Mouse (Mus musculus) cerebellum, postnatal 14 days (tissue): ENCODE data around the gene Trim13.
"Not testable (repeated sequence)": the region's sequence is repeated elsewhere in the genome, so short reads cannot be mapped to it uniquely, and the experiment has no call there.

Experiments used
- DNase-seq, 2 experiments: peaks; one replicate each; pipeline ENCODE4 v3.0.0; 2021; ENCODE audit warnings: mixed read lengths in 2 of 2

Trim13 gene

DNA sequence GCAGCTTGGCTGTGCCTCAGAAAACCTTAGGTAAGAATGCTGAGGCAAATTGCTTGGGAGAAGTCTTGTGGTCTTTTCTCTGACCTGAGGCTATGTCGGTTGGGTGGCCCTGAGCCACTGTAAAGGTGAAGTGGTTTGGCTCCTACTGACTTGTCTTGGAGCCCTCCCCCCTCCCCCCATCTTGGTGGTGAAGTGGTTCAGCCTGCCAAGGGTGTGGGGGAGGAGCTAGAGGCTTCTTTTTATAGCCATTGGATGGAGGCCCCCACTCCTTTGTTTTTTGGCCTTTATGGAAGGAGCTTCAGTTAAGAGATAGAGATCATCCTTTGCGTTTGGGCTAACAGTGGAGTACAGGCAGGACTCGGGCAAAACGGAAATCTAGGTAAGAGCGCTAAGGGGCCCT is at the start of gene Trim13:
Gene Trim13, plus strand, starts transcription at position 280 of the 400 bp plus-strand sequence.
- DNase-seq = peak in 1 of 2 experiments; percentile 11

DNA sequence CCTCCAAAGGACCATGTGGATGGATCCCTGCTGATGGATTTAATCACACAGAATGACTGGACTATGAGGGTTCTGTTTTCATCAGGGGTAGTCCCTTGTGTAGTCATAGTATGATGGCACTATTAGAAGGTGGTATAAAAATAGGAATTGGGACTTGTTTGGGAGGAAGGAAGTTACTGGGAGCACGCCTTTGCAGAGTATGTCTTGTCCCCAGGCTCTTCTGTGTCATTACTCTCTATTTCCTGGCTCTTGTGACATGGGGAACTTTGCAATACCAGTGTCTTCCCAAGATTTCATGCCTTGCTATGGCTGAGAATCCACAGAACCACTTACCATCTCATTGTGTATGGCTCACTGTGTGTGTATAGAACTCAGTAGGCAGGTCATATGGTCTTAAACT is 49.4 kb upstream of the Trim13 start:
- no peak for DNase-seq

DNA sequence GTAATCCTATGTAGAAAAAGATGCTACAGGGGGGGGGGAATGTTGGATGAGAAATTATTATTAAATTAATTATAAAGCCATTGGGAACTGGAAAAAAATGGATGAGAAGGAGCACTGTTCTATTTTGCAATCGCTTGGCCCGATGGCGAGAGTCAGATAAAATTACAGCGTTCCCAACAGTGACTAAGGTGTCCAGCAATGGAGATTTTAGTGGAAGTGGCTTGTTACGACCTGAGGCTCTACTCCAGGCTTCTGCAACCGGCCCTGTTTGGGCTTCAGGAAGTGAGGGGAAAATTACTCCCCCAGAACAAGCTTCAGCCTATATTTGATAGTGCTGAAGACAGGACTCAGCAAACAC is 42.1 kb upstream of the Trim13 start:
- no peak for DNase-seq

DNA sequence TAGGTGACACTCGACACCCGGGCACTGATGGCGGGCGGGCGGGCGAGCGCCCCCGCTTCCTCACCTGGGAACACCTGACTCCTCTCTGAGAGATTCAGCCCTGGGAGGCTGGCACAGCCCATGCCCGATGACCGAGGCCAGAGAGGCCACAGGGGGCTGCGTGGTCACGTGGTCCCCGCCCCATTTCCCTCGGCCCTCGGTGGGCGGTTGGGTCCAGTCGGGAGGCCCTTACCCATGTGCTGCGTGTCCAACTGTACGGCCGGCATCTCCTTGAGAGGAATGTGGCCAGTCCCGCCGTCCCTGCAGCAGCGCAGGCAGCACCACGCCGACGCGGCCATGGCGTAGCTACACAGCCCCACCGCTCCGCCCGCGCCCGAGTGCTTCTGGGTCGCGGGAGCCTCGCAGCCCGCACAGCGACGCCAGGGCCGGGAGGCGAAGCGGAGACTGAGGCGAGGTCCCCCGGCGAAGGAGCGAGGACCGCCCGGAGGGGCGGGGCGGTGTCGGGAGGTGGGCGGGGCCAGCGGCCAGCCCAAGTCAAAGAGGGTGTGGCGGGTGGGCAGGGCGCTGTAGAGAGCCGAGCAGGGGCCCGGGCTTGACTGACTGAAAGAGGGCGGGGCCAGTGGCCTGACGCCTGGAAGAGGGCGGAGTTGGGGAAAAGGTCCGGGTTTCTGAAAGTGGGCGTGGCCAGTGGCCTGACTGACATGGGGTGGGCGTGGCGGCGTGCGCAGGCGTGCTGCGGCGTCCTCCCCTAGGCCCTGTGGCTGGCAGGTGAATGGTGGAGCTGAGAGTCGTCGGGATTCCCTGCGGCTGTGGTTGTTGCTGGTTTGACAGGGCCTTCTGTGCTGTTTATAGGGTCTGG is 41.5 kb upstream of the Trim13 start, which contains the start of gene Spryd7:
Gene Spryd7, minus strand, starts transcription at position 598 of the 859 bp plus-strand sequence.
- peak; percentile 99 for DNase-seq

DNA sequence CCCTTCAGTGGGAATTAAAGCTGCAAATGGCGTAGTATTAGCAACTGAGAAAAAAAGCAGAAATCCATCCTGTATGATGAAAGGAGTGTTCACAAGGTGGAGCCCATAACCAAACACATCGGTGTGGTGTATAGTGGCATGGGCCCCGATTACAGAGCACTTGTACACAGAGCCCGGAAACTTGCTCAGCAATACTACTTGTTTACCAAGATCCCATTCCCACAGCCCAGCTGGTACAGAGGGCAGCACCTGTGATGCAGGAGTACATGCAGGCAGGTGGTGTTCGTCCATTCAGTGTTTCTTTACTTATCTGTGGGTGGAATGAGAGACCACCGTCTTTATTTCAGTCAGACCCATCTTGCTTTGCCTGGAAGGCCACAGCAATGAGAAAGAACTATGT is 39.1 kb upstream of the Trim13 start:
- DNase-seq = no peak

DNA sequence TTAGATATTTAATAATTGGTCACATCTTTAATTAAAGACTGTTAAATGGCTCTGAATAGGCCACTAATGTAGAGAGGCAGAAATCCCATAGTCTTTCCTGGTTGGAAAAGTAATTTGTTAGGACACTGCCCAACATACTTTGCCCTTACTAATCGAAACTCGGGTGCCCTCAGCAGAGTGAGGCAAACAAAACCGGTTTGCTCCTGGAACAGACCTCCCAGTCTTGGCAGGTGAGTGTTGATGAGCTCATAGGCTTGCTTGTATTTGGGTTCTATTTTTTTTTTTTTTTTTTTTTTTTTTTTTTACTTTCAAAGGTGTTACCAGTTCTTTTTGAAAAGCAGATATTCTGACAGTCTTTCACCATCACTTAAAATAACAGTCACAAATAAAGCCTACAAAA is 38.2 kb upstream of the Trim13 start:
- DNase-seq = no peak

DNA sequence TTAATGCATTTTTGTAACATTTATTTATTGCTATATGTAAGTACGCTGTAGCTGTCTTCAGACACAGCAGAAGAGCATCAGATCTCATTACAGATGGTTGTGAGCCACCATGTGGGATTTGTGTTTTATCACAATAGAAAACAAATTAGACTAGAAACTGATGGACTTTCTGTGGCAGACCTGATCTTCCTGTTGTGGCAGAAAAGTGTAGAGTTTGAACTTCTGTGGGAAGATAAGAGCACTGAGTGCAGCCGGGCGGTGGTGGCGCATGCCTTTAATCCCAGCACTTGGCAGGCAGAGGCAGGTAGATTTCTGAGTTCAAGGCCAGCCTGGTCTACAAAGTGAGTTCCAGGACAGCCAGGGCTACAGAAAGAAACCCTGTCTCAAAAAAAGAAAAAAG is 31.8 kb upstream of the Trim13 start:
- DNase-seq = not testable (repeated sequence)

DNA sequence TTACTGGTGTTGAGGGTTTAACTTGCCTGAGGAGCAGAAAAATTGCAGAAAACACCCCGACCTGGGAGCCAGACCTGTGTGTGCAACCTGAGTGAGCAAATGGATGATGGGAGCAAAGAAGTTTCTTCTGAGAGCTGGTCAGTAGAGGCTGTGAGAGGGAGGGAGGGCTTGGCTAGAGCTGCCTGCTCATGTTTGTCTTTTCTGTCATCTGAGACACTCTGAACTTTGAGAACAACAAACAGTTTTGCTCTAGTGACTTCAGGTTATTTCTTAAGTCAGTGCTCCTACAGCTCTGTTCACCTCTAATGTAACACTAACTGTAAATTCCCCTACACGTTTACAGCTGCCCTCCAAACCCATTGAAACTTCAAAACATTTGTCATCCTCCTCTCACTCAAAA is 28.7 kb upstream of the Trim13 start:
- DNase-seq = no peak

DNA sequence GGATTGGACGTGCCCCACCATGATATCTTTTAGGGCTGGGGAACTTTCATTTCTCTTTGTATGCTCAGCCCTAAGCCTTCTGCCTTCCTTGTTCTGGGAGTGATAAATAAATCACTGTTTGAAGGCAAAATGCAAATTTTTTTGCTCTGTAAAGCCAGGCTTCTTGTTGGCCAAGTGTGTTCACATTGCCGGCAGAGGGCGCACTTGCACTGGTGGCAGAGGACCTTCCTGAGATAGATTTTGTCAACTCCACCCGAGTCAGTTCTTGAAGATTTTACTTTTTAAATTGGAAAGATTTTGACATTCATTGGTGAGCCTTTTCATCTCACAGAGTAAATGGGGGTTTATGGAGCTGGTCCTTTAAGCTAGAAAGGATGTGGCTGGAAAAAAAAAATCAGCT is 26.7 kb upstream of the Trim13 start:
- peak; percentile 92 to 96 for DNase-seq

DNA sequence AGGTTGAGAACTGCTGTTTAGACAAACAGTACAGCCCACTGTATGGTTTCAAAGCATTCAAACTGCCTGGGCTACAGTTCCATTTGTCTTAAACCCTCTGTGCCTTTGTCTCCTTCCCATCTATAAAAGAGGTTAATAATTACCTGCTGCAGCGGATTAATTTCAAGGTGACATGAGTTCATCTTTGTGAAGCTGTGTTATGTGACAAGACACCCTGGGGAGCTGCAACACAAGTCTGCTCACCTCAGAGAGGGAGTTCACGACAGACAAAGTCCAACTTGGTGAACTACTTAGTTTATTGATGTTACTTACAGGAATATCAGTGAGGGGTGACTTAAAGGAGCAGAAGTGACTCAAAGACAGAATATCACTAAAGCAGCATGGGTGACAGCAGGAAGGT is 25.9 kb upstream of the Trim13 start:
- no peak for DNase-seq

DNA sequence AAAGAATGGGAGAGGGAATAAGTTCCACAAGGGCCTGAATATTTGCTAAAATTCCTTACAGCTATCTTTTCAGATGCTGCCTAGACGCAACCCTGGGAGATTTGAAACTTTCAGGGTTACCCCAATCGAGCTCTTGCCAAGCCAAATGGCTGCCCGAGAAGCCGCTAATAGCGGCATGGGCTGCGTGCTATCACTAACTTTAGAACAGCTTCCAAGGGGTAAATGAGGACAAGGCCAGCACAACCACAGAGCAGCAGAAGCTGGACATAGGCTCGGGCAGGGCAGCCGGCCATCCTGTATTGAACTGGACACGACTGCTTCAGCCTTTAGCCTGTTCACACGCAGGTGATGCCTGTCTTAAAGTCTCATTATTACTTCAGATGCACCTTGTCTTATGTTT is 23.0 kb upstream of the Trim13 start:
- no peak for DNase-seq

DNA sequence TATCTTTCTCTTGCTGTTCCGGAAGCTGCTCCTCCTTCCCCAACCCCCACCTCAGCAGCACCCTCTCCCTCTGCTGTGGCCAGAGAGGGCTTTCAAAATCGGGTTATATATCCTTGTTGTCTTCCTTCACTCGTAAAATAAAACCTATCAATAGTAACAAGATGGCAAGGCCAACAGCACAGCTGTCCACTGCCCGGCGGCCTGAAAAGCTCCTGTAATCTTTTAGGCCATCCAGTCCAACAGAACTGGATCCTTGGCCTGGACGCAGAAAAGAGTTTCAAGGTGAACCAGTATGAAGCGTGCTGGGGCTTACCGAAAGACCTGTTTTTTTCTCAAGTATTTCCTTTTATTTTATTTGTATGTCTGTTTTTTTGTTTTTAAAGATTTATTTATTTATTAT is 22.1 kb upstream of the Trim13 start:
- no peak for DNase-seq

DNA sequence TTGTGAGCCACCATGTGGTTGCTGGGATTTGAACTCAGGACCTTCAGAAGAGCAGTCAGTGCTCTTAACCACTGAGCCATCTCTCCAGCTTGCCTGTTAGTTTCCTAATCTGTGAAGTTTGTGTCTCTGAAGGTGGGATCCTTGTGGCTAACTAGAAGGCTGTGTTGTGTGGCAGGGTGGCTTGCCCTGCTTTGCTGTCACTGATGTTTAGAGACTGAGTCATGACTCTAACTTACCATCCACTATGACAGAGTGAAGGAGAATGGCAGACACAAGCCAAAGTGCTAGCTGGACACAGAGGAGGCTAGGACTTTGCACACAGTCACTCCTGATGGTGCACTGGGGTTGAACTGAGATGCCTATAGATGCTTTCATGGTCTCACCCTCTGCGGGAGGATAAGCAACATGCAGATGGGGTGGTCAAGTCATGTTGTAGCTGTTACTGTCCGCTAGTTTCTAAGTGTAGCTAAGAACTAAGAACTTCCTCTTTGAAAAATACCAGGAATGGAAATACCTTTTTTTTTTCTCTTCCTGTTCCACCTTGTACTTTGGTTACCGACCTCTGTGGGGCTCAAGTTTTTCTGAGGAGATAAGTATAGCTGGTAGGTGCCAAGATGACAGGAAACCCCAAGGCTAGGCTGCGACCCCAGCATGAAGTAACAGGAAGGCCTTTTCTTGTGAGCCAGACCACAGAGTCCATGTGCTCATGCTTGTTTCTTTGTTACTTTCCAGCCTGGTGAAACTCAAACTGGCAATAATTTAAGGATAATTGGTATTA is 8.6 kb upstream of the Trim13 start:
- DNase-seq = no peak

DNA sequence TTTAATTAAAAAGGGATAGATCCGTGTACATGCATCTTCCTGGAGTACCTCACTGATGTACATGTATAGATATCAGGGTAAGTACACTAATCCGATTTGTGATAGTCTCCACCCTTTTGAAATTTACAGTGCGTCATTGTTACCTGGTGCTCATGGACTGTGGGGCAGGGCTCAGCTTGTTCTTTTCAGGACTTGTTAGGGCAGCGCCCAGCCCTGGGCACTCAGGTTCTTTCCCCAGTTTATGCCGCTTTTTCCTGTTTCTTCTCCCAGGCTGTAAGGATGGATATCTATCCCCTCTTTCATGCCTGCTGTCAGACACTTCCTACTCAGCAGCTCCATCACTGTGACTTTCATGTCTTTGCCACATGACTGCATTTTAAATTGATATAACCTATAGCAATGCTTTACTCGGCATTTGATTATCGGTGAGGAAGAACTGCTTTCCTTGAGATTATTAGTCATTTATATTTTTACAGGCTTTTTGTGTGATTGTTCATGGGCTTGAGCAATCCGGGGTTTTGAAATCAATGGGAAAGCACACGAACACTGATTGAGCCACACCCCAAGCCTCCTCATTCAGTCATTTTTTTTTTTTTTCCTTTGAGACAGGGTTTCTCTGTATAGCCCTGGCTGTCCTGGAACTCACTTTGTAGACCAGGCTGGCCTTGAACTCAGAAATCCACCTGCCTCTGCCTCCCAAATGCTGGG is 1.2 kb upstream of the Trim13 start:
- DNase-seq = no peak

DNA sequence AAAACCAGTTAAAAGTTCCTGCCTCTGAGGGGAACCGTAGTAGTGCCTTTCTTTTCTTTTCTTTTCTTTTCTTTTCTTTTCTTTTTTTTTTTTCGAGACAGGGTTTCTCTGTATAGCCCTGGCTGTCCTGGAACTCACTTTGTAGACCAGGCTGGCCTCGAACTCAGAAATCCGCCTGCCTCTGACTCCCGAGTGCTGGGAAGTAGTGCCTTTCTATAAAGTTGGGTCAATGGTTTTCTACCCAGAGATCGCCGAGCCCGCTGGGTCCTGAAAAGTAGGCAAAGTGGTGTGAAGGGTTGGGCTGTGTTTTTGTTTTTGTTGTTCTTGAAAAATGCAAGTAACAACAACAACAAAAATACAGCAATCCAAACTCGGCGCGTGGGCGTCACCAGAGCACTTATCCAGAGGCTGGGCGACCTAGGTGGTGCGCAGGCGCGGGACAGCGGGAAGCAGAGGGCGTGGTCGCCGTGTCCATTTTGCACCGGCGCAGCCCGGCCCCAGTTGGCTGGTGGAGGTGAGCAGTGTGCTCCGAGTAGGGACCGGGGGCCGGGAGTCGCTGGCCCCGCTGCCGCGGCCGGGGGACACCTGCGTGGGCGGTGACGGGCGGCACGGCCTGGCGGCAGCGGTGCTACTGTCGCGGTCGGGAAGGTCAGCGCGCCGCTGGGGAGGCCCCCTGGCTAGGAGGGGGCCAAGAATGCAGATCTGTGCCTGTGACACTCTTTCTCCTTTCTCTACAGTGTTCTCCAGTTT is 1.2 kb downstream of the Trim13 start:
- DNase-seq = peak; percentile 91 to 95

DNA sequence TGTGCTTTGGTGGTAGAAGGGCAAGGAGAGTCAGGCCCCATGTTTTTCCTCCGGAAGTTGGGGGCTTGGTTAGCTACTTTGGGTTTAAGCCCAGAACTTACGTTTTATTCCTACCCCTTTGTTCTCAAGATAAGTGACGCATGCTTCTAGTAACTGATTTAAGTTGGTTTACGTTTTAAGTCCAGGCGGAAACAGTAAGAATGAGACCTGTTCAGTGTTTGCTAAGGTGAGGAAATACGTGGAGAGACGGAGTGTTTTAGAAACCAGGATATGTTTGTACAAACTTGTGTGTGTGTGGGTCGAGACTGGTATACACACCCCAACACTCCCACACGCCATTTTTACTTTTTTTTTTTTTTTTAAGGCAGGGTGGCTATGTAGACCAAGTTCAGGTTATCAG is 3.3 kb downstream of the Trim13 start:
- no peak for DNase-seq

DNA sequence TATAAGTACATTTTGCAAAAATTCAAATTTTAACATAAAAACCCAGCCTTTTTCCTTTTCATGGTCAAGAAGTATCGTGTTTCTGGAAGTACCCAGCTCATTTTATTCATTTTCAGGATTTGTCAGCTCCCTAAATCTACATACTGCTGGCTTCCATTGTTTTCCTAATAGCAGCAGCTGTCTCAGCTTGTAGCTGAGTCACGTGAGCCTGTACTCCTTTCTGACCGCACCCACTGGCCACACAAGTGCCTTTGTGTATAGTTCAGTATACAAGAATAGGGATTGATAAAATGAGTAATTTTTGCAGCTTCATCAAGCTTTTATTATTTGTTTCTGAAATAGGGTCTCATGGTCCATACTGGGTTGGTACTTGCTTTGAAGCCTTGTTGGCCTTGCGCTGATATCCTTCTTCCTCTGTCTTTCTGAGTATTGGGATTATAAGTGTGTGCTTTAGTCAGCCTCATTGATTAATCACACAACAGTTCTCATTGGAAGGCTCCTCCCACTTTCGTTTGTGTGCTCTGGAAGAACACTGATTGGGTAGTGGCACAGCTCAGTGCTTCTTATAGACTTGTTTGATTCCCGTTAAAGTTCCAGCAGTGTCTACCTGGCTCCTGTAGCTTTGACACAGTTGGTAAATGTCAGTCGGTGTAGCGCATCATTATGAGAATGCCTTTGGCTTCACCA is 5.2 kb downstream of the Trim13 start:
- no peak for DNase-seq

DNA sequence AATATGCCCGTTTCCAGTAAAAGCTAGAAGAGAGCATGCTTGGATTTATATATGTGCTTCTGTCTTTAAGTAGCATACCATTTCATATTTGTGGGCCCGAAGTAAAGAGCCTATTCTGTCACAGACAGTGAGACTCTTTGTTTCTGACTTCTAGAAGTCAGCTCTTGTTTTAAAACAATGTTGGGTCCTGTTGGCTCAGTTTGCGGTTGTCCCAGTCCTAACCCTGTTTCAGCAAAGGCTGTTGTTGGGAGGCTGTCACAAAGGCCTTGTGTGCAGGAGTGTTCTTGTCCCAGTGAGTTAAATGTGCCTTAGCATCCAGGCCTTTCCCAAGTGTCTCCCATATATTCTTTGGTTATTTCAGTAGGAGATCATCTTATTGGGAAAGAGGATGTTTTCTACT is 6.0 kb downstream of the Trim13 start:
- DNase-seq = no peak

DNA sequence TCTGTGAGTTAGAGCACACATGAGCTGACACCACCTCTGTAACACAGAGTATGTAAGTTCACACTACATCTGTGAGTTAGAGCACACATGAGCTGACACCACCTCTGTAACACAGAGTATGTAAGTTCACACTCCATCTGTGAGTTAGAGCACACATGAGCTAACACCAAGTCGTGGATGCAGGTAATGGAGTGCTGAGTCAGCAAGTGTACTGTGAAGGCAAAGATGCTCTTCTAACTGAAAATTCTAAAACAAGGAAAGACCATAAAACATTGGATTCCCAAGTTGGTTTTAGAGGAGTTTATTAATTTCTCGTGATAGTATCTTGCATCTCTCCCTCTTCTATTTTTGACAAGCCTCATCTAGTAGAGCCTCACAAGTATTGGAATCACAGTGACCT is 8.0 kb downstream of the Trim13 start:
- DNase-seq = not testable (repeated sequence)

DNA sequence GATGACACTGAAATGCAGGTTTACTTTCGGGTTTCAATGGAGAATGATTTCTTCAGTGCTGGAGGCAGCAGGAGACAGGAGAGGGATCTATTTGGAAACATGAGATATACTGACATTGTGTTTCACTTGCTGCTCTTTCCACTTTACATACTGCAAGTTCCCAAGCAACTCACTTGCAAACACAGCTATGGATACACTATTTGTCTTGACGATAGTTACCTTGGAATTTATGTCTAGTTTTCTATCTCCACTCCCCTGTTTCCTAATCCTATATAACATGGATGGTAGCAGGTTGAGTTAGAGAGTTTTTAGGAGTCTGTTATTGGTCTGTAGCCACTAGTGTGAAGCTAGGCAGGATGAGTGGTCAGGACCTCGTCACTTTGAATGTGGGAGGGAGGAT is 9.1 kb downstream of the Trim13 start, which contains the start of gene Kcnrg:
Gene Kcnrg, plus strand, starts transcription at position 301 of the 400 bp plus-strand sequence.
- DNase-seq = no peak

DNA sequence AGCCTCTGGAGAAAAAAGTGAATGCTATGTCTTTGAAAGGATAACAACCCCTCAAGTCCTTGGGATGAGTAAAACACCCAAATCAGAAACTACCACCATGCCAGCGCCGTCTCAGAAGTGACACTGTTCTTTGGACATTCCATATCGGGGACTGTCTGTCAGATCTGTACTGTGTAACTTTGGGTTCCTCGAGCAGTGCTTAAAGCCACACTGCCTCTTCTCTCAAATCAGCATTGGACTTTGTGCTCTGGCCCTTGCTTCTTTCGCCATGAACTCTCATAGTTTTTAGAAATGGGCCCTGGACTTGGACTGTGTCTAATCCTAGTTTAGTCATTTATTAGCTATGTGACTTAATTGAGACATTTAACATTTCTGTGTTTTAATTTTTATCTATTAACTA is 13.7 kb downstream of the Trim13 start:
- DNase-seq = no peak

DNA sequence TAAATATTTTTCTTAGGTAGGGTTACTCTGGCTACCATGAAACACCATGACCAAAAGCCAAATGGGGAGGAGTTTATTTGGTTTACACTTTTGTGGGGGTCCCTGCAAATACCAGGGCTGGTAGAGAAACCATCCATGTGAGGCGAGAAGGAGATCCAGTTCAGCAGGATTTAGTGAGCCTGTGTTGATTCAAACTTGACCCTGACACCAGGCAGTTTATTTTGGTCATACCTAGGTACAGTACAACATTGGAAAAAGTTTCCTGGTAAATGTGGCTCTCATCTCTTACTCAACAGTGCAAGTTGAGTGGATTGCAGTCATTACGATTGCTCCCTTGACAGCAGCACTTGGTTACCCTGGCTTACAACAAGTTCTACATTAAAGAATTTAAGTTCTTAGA is 15.3 kb downstream of the Trim13 start:
- no peak for DNase-seq
